Mouse (Mus musculus): ENCODE measurements around the gene Ift46.
A peak's percentile ranks its signal among the peaks of the same experiment; 100 is the strongest.

Ift46 gene

DNA sequence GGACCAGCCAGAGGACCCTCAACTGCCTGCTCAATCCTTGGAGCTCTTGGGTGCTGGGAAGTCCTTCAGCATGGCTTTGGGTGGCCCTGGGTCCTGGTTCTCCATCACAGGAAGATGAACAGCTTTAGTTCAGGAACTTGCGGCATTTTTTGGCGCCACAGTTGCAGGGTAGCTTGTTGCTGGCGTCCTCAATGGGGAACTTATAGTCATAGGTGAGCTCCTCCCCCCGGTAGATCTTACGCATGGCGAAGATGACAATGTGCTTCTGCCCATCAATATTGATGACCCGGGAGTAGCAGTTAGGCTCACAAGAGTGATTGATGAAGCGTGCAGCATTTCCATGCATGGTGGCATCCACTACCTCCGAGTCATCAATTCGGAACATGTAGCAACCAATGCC is 40.1 kb downstream of the Ift46 start:
- DNase-seq (ENCODE audit: low spot score in 2 of 2): no peak

- no peak for DNase-seq (ENCODE audit: low spot score in 2 of 2)
These were observed 42.6 kb downstream of the Ift46 start for GRCm38 (mm10) chr9:44810316-44810715.

- DNase-seq (ENCODE audit: low spot score in 2 of 2): no peak
These were observed 46.5 kb downstream of the Ift46 start for GRCm38 (mm10) chr9:44814179-44814578.

DNA sequence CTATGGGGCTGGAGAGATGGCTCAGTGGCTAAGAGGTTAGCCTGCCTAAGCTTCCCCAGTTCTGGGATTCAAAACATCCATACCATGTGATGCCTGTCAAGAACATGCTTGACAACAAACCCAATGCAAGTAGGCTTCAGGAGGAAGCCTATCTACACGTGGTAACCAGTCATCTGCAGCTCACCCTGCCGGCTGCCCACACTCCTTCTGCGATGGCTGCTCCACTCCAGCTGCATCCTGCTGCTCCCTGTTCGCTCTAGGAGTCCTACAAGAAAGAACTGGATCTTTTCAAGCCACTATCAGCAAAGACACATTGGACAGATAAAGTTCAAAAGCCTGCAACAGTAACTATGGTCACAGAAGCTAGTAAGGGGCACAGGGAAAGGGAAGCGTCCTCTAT is 49.8 kb downstream of the Ift46 start:
- no peak for DNase-seq (ENCODE audit: low spot score in 2 of 2)

- DNase-seq (ENCODE audit: low spot score in 2 of 2): peak in 1 of 2 experiments; percentile 44
These were observed 52.5 kb downstream of the Ift46 start for GRCm38 (mm10) chr9:44819920-44820827.

- DNase-seq (ENCODE audit: low spot score in 2 of 2): no peak
These were observed 59.0 kb downstream of the Ift46 start for GRCm38 (mm10) chr9:44826660-44827059.

DNA sequence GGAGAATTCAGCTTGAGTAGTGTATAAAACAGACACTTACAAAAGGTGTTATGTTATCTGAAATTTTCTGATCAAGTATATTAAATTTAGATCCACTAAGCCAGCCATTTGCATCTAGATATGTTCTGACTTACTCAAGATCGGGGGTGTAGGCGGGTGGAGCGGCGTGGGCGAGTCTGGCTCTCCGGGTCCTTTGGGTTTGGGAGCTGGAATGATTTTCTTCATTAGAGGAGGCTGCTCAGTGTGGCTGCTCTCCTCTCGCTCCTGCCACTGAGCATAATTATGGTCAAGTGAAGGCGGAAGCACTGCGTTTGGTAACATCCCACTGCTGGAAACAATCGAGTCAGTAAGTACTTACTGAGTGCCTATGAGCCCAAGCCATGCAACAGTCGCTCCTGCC is 61.2 kb downstream of the Ift46 start:
- DNase-seq (ENCODE audit: low spot score in 2 of 2): no peak

- DNase-seq (ENCODE audit: low spot score in 2 of 2): no peak
These were observed 62.8 kb downstream of the Ift46 start for GRCm38 (mm10) chr9:44830506-44830905.

DNA sequence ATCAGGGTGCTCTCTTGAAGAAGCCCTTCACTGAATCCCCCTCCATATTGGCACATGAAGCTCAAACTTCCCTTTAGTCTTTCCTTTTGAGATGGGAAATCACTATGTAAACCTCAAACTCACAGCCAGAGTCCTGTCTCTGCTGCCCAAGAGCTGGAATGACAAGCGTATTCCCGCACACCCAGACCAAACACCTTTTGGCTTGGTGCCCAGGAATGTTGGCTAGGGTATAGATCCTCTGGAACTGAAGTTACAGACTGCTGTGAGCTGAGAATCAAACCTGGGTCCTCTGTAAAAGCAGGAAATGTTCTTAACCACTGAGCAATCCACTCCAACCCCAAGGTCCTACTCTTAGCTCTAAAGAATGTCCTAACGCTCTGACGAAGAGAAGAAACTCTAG is 64.6 kb downstream of the Ift46 start:
- no peak for DNase-seq (ENCODE audit: low spot score in 2 of 2)

DNA sequence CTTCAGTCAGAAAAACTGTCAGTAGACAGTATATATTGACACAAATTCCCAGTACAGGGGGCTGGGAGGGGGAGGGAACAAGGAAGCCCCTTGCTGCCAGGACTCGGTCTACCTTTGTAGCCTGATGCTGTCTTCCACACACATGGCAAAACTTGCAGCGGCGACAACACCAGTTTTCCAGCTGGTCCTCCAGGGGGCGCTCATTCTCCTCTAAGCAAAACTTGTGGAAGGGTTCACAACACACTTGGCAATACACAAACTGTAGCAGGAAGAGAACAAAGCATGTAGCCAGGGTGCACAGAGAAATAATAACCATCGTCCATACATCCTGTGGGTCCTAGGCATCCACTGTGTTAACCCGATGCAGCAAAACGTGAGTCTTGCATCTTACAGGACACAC is 68.7 kb downstream of the Ift46 start:
- DNase-seq (ENCODE audit: low spot score in 2 of 2): peak; percentile 69 to 87

GRCm38 (mm10) chr9:44841241-44841640 is 73.5 kb downstream of the Ift46 start:
- no peak for DNase-seq (ENCODE audit: low spot score in 2 of 2)

Measured in right cerebral cortex, postnatal 10 days (tissue).